Mouse (Mus musculus) myocyte (in vitro differentiated cells): ENCODE data around the gene Eva1c.

Experiments
- CEBPB ChIP-seq: IDR thresholded peaks from 2 replicates; pipeline ENCODE4 v1.6.1; 2011; ENCODE audit warnings: mild to moderate bottlenecking, moderate library complexity; ENCODE audit not compliant: poor library complexity, insufficient read depth, severe bottlenecking
- E2F4 ChIP-seq: IDR thresholded peaks from one replicate; pipeline ENCODE4 v1.6.1; 2011; ENCODE audit warnings: mild to moderate bottlenecking, control low read depth, moderate library complexity; ENCODE audit not compliant: insufficient read depth
- MYOG ChIP-seq, 3 experiments: IDR thresholded peaks; one replicate each; pipeline ENCODE4 v1.6.1; 2011; ENCODE audit warnings: control low read depth in 2 of 3, low read depth in 2 of 3, mild to moderate bottlenecking in 2 of 3; ENCODE audit not compliant: insufficient read length in 2 of 3, control insufficient read depth in 1 of 3, insufficient read depth in 1 of 3
- POLR2A ChIP-seq: IDR thresholded peaks from one replicate; pipeline ENCODE4 v1.6.1; 2011; ENCODE audit warnings: low read depth, mild to moderate bottlenecking, control low read depth, moderate library complexity; ENCODE audit not compliant: insufficient read length
- POLR2AphosphoS2 ChIP-seq: IDR thresholded peaks from one replicate; pipeline ENCODE4 v1.6.1; 2011; ENCODE audit warnings: low read depth, control low read depth; ENCODE audit not compliant: insufficient read length
- TCF12 ChIP-seq: IDR thresholded peaks from one replicate; pipeline ENCODE4 v1.6.1; 2011; ENCODE audit warnings: mild to moderate bottlenecking, control low read depth; ENCODE audit not compliant: poor library complexity, insufficient read depth, severe bottlenecking
- TCF3 ChIP-seq: IDR thresholded peaks from one replicate; pipeline ENCODE4 v1.6.1; 2011; ENCODE audit warnings: low read depth, control low read depth; ENCODE audit not compliant: insufficient read length

- TF ChIP-seq MYOG (IDR thresholded peaks at IDR 0.05; ENCODE audit: control insufficient read depth in 1 of 3, insufficient read depth in 1 of 3, insufficient read length in 2 of 3, low read depth in 2 of 3) (no peak), CEBPB (no peak), E2F4 (no peak), POLR2A (no peak), TCF12 (no peak), TCF3 (no peak), POLR2AphosphoS2 (no peak)
Measured at GRCm38 (mm10) chr16:90953147-90953546, 126.6 kb downstream of the Eva1c start.
